Mouse (Mus musculus): Measurements from ENCODE around the gene Rexo1. TPM values are rescaled to one million over a fixed set of nuclear protein-coding genes. Genes with fewer than 3 reads are reported as not detected.
"Not testable (repeated sequence)": the region's sequence is repeated elsewhere in the genome, so short reads cannot be mapped to it uniquely, and the experiment has no call there.

Rexo1 gene
- total RNA-seq, 1 experiment = 27.4 TPM

DNA sequence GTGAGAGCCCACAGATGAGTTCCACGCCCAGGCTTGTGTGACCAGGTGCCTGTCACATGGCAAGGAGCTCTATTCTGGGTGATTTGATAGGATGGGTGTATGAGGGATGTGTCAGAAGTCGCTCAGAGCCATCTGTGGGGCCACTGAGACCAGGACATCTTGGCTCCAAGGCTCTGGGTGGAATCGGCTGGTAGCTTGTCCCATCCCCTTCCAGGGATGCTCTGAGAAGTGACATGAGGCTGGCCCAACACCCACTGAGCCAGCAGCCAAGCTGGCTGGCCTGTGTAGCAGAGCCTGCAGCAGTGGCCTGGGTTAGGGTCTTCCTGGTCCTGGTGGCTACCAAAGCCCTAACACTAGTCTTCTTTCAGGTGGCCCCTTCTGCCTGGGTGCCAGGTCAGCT is 47.1 kb upstream of the Rexo1 start:
- Histone ChIP-seq H3K9ac (ENCODE audit: insufficient read depth, low read depth, low read length, poor library complexity, severe bottlenecking) (no peak overlapping the region), H3K9me3 (ENCODE audit: control insufficient read depth, insufficient read depth, low read depth, low read length) (no peaks in the 10 kb centered on the region), H3K27ac (ENCODE audit: insufficient read depth, low read depth, low read length, poor library complexity, severe bottlenecking) (no peak overlapping the region), H3K4me1 (ENCODE audit: control insufficient read depth in 2 of 2, insufficient read depth in 2 of 2, low read length in 2 of 2, poor library complexity in 1 of 2) (peaks cover 0 to 23% of the 10 kb centered on the region in 2 experiments; a peak in 1 of 4 replicates), H3K4me3 (ENCODE audit: insufficient read depth in 1 of 2, low read depth in 1 of 2, low read length in 2 of 2, poor library complexity in 1 of 2, severe bottlenecking in 1 of 2) (no peak overlapping the region), H3K36me3 (ENCODE audit: control insufficient read depth, insufficient read depth, low read length, poor library complexity, severe bottlenecking) (peaks cover 44% of the 10 kb centered on the region)
- in situ Hi-C loops (cut with MboI; ENCODE audit: low sequenced_read_pairs in 2 of 2, unreplicated experiment in 2 of 2) = no loop called here
- TF ChIP-seq CHD2 (IDR thresholded peaks at IDR 0.05; ENCODE audit: low read depth, low read length) (no peak), MAFK (IDR thresholded peaks at IDR 0.05; ENCODE audit: insufficient read depth, low read depth, low read length) (no peak), ZC3H11A (IDR thresholded peaks at IDR 0.05; ENCODE audit: borderline replicate concordance, low read depth, low read length) (no peak), HCFC1 (IDR thresholded peaks at IDR 0.05; ENCODE audit: borderline replicate concordance, insufficient read depth, low read length) (no peak), ZNF384 (IDR thresholded peaks at IDR 0.05; ENCODE audit: low read depth, low read length) (no peak)
- no peak for DNase-seq (ENCODE audit: low read depth, low spot score)

DNA sequence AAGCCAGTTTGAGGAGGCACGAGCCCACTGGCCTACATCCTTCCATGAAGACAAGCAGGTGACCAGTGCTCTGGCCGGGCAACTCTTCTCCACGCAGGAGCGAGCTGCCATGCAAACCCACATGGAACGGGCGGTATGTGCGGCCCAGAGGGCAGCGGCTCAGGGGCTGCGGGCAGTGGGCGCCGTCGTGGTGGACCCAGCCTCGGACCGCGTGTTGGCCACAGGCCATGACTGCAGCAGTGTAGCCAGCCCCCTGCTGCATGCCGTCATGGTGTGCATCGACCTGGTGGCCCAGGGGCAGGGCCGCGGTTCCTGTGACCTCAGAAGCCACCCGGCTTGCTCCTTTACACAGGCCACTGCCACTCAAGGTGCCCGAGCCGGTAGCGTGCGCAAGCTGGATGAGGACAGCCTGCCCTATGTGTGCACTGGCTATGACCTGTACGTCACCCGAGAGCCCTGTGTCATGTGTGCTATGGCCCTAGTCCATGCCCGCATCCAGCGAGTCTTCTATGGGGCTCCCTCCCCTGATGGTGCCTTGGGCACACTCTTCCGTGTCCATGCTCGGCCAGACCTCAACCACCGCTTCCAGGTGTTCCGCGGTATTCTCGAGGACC is 45.5 kb upstream of the Rexo1 start:
- Histone ChIP-seq H3K4me1 (ENCODE audit: control insufficient read depth in 2 of 2, insufficient read depth in 2 of 2, low read length in 2 of 2, poor library complexity in 1 of 2) (peaks cover 0 to 21% of the 10 kb centered on the region in 2 experiments; a peak in 1 of 4 replicates), H3K36me3 (ENCODE audit: control insufficient read depth, insufficient read depth, low read length, poor library complexity, severe bottlenecking) (peaks cover 35% of the 10 kb centered on the region), H3K4me3 (ENCODE audit: insufficient read depth in 1 of 2, low read depth in 1 of 2, low read length in 2 of 2, poor library complexity in 1 of 2, severe bottlenecking in 1 of 2) (peak overlapping the region; percentile 60 to 61; a peak in 3 of 4 replicates), H3K27ac (ENCODE audit: insufficient read depth, low read depth, low read length, poor library complexity, severe bottlenecking) (no peak overlapping the region; the same call in 1 of the 2 replicates), H3K9me3 (ENCODE audit: control insufficient read depth, insufficient read depth, low read depth, low read length) (no peaks in the 10 kb centered on the region), H3K9ac (ENCODE audit: insufficient read depth, low read depth, low read length, poor library complexity, severe bottlenecking) (peak overlapping the region; percentile 68)
- TF ChIP-seq CHD2 (IDR thresholded peaks at IDR 0.05; ENCODE audit: low read depth, low read length) (no peak), ZNF384 (IDR thresholded peaks at IDR 0.05; ENCODE audit: low read depth, low read length) (no peak), MAFK (IDR thresholded peaks at IDR 0.05; ENCODE audit: insufficient read depth, low read depth, low read length) (no peak), ZC3H11A (IDR thresholded peaks at IDR 0.05; ENCODE audit: borderline replicate concordance, low read depth, low read length) (no peak), HCFC1 (IDR thresholded peaks at IDR 0.05; ENCODE audit: borderline replicate concordance, insufficient read depth, low read length) (no peak)
- DNase-seq (ENCODE audit: low read depth, low spot score) = no peak
- in situ Hi-C loops (cut with MboI; ENCODE audit: low sequenced_read_pairs in 2 of 2, unreplicated experiment in 2 of 2) = no loop called here

- peaks cover 32% of the 10 kb centered on the region for H3K36me3 ChIP-seq (ENCODE audit: control insufficient read depth, insufficient read depth, low read length, poor library complexity, severe bottlenecking)
- H3K4me1 ChIP-seq (ENCODE audit: control insufficient read depth in 2 of 2, insufficient read depth in 2 of 2, low read length in 2 of 2, poor library complexity in 1 of 2) = peaks cover 0 to 21% of the 10 kb centered on the region in 2 experiments; a peak in 1 of 4 replicates
- in situ Hi-C loops (cut with MboI; ENCODE audit: low sequenced_read_pairs in 2 of 2, unreplicated experiment in 2 of 2) = no loop called here
- TF ChIP-seq MAFK (IDR thresholded peaks at IDR 0.05; ENCODE audit: insufficient read depth, low read depth, low read length) (no peak), ZC3H11A (IDR thresholded peaks at IDR 0.05; ENCODE audit: borderline replicate concordance, low read depth, low read length) (no peak)
- DNase-seq (ENCODE audit: low read depth, low spot score) = no peak
- no peak overlapping the region; the same call in 1 of the 2 replicates for H3K27ac ChIP-seq (ENCODE audit: insufficient read depth, low read depth, low read length, poor library complexity, severe bottlenecking)
- peak overlapping the region; percentile 68 for H3K9ac ChIP-seq (ENCODE audit: insufficient read depth, low read depth, low read length, poor library complexity, severe bottlenecking)
- H3K9me3 ChIP-seq (ENCODE audit: control insufficient read depth, insufficient read depth, low read depth, low read length) = no peaks in the 10 kb centered on the region
- peak overlapping the region; percentile 60 to 61; a peak in 3 of 4 replicates for H3K4me3 ChIP-seq (ENCODE audit: insufficient read depth in 1 of 2, low read depth in 1 of 2, low read length in 2 of 2, poor library complexity in 1 of 2, severe bottlenecking in 1 of 2)
These were observed 44.9 kb upstream of the Rexo1 start for GRCm38 (mm10) chr10:80606306-80606705.

DNA sequence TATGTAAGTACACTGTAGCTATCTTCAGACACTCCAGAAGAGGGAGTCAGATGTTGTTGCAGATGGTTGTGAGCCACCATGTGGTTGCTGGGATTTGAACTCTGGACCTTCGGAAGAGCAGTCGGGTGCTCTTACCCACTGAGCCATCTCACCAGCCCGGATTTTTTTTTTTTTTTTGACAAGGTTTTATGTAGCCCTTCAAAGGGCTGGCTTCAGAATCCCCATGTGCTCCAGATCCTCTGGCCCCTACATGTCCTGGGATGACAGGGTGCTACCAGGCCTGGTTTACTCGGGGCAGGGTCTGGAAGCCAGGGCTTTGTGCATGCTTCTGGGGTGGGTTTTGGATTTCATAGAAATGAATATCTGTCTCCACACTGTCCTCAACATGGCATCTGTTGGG is 44.4 kb upstream of the Rexo1 start, which contains the start of gene Gm49322:
TSS of gene Gm49322 (plus strand) at position 301 of the 400 bp plus-strand sequence.
- DNase-seq (ENCODE audit: low read depth, low spot score); in situ Hi-C loops (cut with MboI; ENCODE audit: low sequenced_read_pairs in 2 of 2, unreplicated experiment in 2 of 2); H3K9me3 ChIP-seq (ENCODE audit: control insufficient read depth, insufficient read depth, low read depth, low read length); H3K27ac ChIP-seq (ENCODE audit: insufficient read depth, low read depth, low read length, poor library complexity, severe bottlenecking): not testable (repeated sequence)
- Histone ChIP-seq H3K4me1 (ENCODE audit: control insufficient read depth in 2 of 2, insufficient read depth in 2 of 2, low read length in 2 of 2, poor library complexity in 1 of 2) (peaks cover 0 to 21% of the 10 kb centered on the region in 2 experiments; a peak in 1 of 4 replicates), H3K4me3 (ENCODE audit: insufficient read depth in 1 of 2, low read depth in 1 of 2, low read length in 2 of 2, poor library complexity in 1 of 2, severe bottlenecking in 1 of 2) (peak within 1 kb of the TSS; percentile 60 to 61; a peak in 3 of 4 replicates), H3K36me3 (ENCODE audit: control insufficient read depth, insufficient read depth, low read length, poor library complexity, severe bottlenecking) (peaks cover 31% of the 10 kb centered on the region), H3K9ac (ENCODE audit: insufficient read depth, low read depth, low read length, poor library complexity, severe bottlenecking) (peak within 1 kb of the TSS; percentile 68)

DNA sequence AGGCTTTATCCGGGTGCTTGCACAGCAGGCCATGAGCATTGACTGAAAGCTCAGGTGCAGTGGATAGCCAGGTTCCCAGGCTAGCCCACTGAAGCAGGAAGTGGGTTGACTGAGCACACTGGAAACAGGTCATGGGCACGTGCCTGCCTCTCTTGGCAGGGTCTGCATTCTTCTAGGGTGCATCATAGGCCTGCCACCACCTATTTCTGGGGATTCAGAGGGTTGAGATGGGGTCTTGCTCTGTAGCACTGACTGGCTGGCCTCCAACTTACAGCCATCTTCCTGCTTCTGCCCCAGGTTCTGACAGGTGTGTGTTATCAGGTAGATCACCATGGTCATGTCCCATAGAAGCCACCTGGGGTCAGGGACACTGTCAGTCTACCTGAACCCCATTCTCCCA is 43.6 kb upstream of the Rexo1 start:
- H3K4me1 ChIP-seq (ENCODE audit: control insufficient read depth in 2 of 2, insufficient read depth in 2 of 2, low read length in 2 of 2, poor library complexity in 1 of 2) = peaks cover 0 to 21% of the 10 kb centered on the region in 2 experiments; a peak in 1 of 4 replicates
- in situ Hi-C loops (cut with MboI; ENCODE audit: low sequenced_read_pairs in 2 of 2, unreplicated experiment in 2 of 2) = no loop called here
- no peak overlapping the region for H3K27ac ChIP-seq (ENCODE audit: insufficient read depth, low read depth, low read length, poor library complexity, severe bottlenecking)
- peaks cover 31% of the 10 kb centered on the region for H3K36me3 ChIP-seq (ENCODE audit: control insufficient read depth, insufficient read depth, low read length, poor library complexity, severe bottlenecking)
- TF ChIP-seq HCFC1 (IDR thresholded peaks at IDR 0.05; ENCODE audit: borderline replicate concordance, insufficient read depth, low read length) (no peak), ZC3H11A (IDR thresholded peaks at IDR 0.05; ENCODE audit: borderline replicate concordance, low read depth, low read length) (no peak), ZNF384 (IDR thresholded peaks at IDR 0.05; ENCODE audit: low read depth, low read length) (no peak), MAFK (IDR thresholded peaks at IDR 0.05; ENCODE audit: insufficient read depth, low read depth, low read length) (no peak), CHD2 (IDR thresholded peaks at IDR 0.05; ENCODE audit: low read depth, low read length) (no peak)
- H3K9me3 ChIP-seq (ENCODE audit: control insufficient read depth, insufficient read depth, low read depth, low read length) = no peaks in the 10 kb centered on the region
- H3K9ac ChIP-seq (ENCODE audit: insufficient read depth, low read depth, low read length, poor library complexity, severe bottlenecking) = no peak overlapping the region
- no peak overlapping the region for H3K4me3 ChIP-seq (ENCODE audit: insufficient read depth in 1 of 2, low read depth in 1 of 2, low read length in 2 of 2, poor library complexity in 1 of 2, severe bottlenecking in 1 of 2)
- DNase-seq (ENCODE audit: low read depth, low spot score) = no peak
